Mouse (Mus musculus) effector memory CD4-positive, alpha-beta T cell, adult 7 months (primary cell): ENCODE results near the gene B3glct. TPM values are rescaled to one million over a fixed set of nuclear protein-coding genes. Genes with fewer than 3 reads are reported as not detected.

Source experiments
- polyA plus RNA-seq: library from polyadenylated mRNA; unstranded; fragments of 100-300 nt; shearing (Covaris generic); gene quantifications from one replicate; pipeline ENCODE4 v1.2.1, GENCODE M21; 2017

B3glct gene
- polyA plus RNA-seq, result 3.8 TPM

GRCm38 (mm10) chr5:149678100-149678989, at the start of gene B3glct:
B3glct (plus strand) TSS chr5:149678230.

GRCm38 (mm10) chr5:149636075-149636920, 41.7 kb upstream of the B3glct start, which contains the start of gene Hsph1:
Hsph1 (minus strand) TSS chr5:149636376.

Other genes starting within 250 kb of the B3glct start
- gene Tex26, start 238.6 kb upstream of the B3glct start, polyA plus RNA-seq, result not detected
- 0.66 TPM for gene Wdr95, start 149.6 kb upstream of the B3glct start, polyA plus RNA-seq
- 213 TPM for gene Hsph1, start 41.9 kb upstream of the B3glct start, polyA plus RNA-seq